Mouse (Mus musculus) lung, embryonic 14.5 days (tissue): ENCODE measurements at regions not wholly inside any gene's neighbourhood (a gene's known extent, or its start where the extent isn't known, plus 50 kb on each side); places are given as distances from the start of the nearest gene placed in this dataset.

Experiments
- ATAC-seq: fragments of 200-750 bp; cut with Nextera tagmentation; 2 replicates; pipeline ENCODE4 v1.8.0; 2017; ENCODE audit warnings: mild to moderate bottlenecking, moderate TSS enrichment, moderate library complexity; ENCODE audit not compliant: insufficient read depth
- DNase-seq: peaks from one replicate; pipeline ENCODE4 v3.0.0-alpha.2; 2015
- H3K27ac ChIP-seq: fragments of 300-500 bp; sonication (generic); 2 replicates; pipeline ENCODE4 v1.5.1; 2014; ENCODE audit warnings: low read depth, mild to moderate bottlenecking, moderate library complexity
- H3K27me3 ChIP-seq: fragments of 300-500 bp; sonication (generic); 2 replicates; pipeline ENCODE4 v1.6.1; 2014; ENCODE audit warnings: low read length, control low read depth; ENCODE audit not compliant: insufficient read depth
- H3K36me3 ChIP-seq: fragments of 300-500 bp; sonication (generic); 2 replicates; pipeline ENCODE4 v1.6.1; 2014; ENCODE audit warnings: control low read depth; ENCODE audit not compliant: insufficient read depth
- H3K4me1 ChIP-seq: fragments of 300-500 bp; sonication (generic); 2 replicates; pipeline ENCODE4 v1.6.1; 2014; ENCODE audit warnings: antibody characterized with exemption, control low read depth; ENCODE audit not compliant: insufficient read depth
- H3K4me2 ChIP-seq: fragments of 300-500 bp; sonication (generic); 2 replicates; pipeline ENCODE4 v1.6.1; 2014; ENCODE audit warnings: mild to moderate bottlenecking
- H3K4me3 ChIP-seq: fragments of 300-500 bp; sonication (generic); 2 replicates; pipeline ENCODE4 v1.5.1; 2014; ENCODE audit warnings: low read depth, low read length
- H3K9ac ChIP-seq: fragments of 300-500 bp; sonication (generic); 2 replicates; pipeline ENCODE4 v1.6.1; 2014
- H3K9me3 ChIP-seq: fragments of 300-500 bp; sonication (generic); 2 replicates; pipeline ENCODE4 v1.6.1; 2016; ENCODE audit warnings: low read depth, low read length, control low read depth
- CTCF ChIP-seq: IDR thresholded peaks from 2 replicates; pipeline ENCODE4 v1.5.1; 2016; ENCODE audit warnings: antibody characterized with exemption, low read depth
- WGBS: fragments of 180-500 bp; shearing (Covaris S2); extraction: QIAGEN DNeasy Blood & Tissue Kit; methylation state at CpG from one replicate; pipeline ENCODE4 v1.1.7; 2014; 5-methylcytosine and 5-hydroxymethylcytosine counted together

DNA sequence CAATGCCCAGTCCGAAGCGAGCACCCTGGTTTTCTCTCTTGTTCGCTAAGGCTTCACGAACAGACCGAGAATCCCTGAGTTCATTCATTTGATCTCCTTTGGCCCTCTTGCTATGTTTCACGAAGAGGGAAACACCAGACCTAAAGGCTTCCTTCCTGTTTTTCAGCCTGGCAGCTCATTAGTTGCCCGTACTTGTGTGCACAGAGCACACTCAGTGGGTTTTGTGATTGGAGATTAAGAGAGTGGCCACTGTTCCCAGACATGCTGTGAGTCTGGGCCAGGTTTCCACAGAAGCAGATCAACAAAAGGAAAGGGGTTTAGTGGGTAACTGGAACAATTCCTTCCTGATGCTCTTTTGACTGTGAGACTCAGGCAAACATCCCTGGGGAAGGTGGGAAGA is 331.5 kb upstream of the Kazn start:
- Histone ChIP-seq H3K4me3 (no peak overlapping the region), H3K4me1 (no peaks in the 10 kb centered on the region), H3K27me3 (no peaks in the 10 kb centered on the region), H3K9ac (no peak overlapping the region), H3K4me2 (no peak overlapping the region), H3K36me3 (no peaks in the 10 kb centered on the region), H3K9me3 (no peaks in the 10 kb centered on the region), H3K27ac (no peak overlapping the region)
- DNase-seq = no peak
- no peak for TF ChIP-seq CTCF
- 72% methylated on average over 7 of the region's 7 CpGs for WGBS
- no peak for ATAC-seq

DNA sequence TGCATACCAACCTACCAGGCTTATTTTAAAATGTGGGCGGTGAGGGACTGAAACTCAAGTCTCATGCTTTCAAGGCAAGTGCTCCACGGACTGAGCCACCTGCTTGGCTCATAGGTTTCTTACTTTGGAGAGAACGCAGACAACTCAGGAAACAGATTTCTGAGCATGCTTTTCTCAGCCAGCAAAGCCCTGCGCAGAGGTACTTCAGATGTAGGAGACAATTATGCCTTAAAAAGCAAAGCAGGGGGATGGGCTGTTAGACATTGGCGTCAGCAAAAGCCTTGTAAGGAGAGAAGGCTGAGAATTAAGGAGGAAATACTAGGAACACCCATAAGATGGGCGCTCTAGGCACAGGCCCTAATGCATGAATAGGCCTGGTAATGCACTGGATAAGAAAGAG is 329.4 kb upstream of the Kazn start:
- no peak for TF ChIP-seq CTCF
- Histone ChIP-seq H3K4me2 (no peak overlapping the region), H3K36me3 (no peaks in the 10 kb centered on the region), H3K27ac (no peak overlapping the region), H3K4me3 (no peak overlapping the region), H3K27me3 (no peaks in the 10 kb centered on the region), H3K9ac (no peak overlapping the region), H3K9me3 (no peaks in the 10 kb centered on the region), H3K4me1 (no peaks in the 10 kb centered on the region)
- no peak for DNase-seq
- WGBS = 75% methylated on average over 6 of the region's 6 CpGs
- ATAC-seq = no peak

DNA sequence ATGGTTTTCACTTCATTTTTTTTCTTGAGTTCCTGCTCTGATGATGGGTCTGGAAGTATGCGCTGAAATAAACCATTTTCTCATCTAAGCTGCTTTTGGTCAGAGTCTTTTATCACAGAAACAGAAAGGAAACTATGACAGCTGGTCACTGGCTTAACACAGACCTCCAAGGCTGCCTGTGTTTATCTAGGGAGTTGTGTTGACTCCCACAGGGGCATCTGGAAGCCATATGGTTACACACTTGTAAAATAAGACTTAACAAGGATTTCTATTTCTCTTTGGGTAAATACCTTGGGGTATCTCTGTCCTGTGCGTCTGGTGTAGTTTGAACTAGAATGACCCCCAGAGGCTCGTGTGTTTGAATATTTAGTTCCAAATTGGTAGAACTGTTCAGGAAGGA is 315.5 kb upstream of the Kazn start:
- Histone ChIP-seq H3K4me2 (no peak overlapping the region), H3K4me3 (no peak overlapping the region), H3K27me3 (no peaks in the 10 kb centered on the region), H3K27ac (no peak overlapping the region), H3K9me3 (no peaks in the 10 kb centered on the region), H3K36me3 (no peaks in the 10 kb centered on the region), H3K4me1 (no peaks in the 10 kb centered on the region), H3K9ac (no peak overlapping the region)
- peak; percentile 22 for DNase-seq
- WGBS = 35% methylated on average over 3 of the region's 3 CpGs
- peak; percentile 60; the same call in 1 of the 2 replicates for ATAC-seq
- TF ChIP-seq CTCF = no peak

DNA sequence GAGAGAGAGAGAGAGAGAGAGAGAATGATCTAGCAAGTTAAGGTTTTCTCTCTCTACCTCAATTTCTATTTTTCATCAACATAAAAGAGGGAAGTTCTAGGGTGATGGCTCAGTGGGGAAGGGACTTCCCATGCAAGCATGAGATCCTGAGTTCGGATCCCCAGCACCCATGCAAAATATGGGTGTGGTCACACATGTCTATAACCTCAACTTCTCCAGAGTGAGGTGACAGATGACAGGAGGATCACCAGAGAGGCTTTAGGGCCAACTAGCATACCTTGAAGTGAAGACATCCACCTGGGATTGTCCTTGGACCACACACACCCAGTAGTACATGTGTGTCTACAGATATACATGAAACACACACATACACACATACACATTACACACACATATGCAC is 306.7 kb upstream of the Kazn start:
- Histone ChIP-seq H3K4me3 (no peak overlapping the region), H3K27me3 (no peaks in the 10 kb centered on the region), H3K4me2 (no peak overlapping the region), H3K36me3 (no peaks in the 10 kb centered on the region), H3K27ac (no peak overlapping the region), H3K9ac (no peak overlapping the region), H3K4me1 (no peaks in the 10 kb centered on the region), H3K9me3 (no peaks in the 10 kb centered on the region)
- ATAC-seq (no peak), DNase-seq (no peak)
- no peak for TF ChIP-seq CTCF
- WGBS = 71% methylated on average over 1 of the region's 1 CpGs

DNA sequence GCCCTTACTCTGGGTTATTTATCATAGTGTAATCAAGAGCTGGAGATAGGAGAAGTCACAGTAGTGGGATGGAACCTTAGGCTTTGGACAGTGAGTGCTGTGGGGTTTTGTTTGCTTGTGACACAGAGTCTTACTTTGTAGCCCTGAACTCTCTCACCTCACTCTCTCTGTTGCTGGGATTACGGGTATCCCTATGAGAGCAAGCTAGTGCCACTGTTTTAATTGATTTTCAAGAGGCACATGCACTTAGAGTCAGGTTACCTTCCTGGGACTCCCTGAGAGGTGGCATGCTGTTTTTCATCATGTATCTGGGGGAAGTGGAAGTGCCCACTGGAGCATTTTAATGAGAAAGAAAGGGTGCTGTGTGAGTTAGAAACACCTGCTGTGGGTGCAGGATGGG is 306.0 kb upstream of the Kazn start:
- Histone ChIP-seq H3K9me3 (no peaks in the 10 kb centered on the region), H3K36me3 (no peaks in the 10 kb centered on the region), H3K4me2 (no peak overlapping the region), H3K27ac (no peak overlapping the region), H3K27me3 (no peaks in the 10 kb centered on the region), H3K4me1 (no peaks in the 10 kb centered on the region), H3K9ac (no peak overlapping the region), H3K4me3 (no peak overlapping the region)
- no peak for DNase-seq
- no peak for ATAC-seq
- TF ChIP-seq CTCF = no peak
- 50% methylated on average over 1 of the region's 1 CpGs for WGBS

DNA sequence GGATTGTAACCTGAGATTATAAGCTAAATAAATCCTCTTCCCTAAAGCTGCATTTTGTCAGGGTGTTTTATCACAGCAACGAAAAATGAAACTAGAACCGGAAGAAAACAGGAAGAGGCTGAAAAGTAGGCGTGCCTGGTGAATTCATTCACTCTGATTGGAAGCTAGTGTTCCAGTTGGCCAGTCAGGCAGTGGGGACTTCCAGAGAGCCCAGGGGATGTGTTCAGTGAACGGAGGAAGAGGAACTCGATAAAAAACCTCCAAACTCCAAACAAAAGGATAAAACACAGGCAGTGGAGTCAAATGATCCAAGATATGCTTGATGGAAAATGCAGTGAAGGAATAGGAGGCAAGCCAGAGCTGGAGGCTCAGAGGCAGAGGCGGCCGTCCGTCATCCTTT is 305.5 kb upstream of the Kazn start:
- H3K4me3 ChIP-seq = no peak overlapping the region
- no peaks in the 10 kb centered on the region for H3K4me1 ChIP-seq
- peak; percentile 11 for DNase-seq
- ATAC-seq = no peak
- no peak overlapping the region for H3K27ac ChIP-seq
- 68% methylated on average over 8 of the region's 8 CpGs for WGBS
- no peaks in the 10 kb centered on the region for H3K36me3 ChIP-seq
- no peaks in the 10 kb centered on the region for H3K27me3 ChIP-seq
- H3K9ac ChIP-seq = no peak overlapping the region
- H3K9me3 ChIP-seq = no peaks in the 10 kb centered on the region
- no peak for TF ChIP-seq CTCF
- H3K4me2 ChIP-seq = no peak overlapping the region

DNA sequence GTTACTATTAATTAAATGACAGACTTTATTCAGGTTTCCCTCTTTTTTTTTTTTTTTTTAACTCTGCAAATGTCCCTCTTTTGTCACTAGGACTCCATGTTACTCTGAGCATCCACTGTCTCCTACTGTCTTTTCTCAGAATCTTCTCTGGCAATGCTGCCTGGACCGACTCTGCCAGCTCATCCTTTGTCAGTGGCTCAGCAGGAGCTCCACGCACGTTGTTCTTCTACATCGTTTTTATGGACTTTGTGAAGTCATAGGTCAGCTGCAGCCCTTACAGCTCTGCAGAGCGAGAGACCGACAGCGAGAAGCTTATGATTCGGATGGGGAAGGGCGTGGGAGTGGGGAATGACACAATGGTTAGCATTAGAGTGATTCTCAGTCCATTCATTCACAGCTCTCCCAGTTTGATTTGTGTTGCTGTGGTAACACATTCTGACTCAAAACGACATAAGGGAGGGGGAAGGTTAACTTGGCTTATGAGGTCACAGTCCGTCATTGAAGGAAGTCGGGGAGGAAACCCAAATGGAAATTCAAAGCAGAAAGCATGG is 300.1 kb upstream of the Kazn start:
- DNase-seq (no peak), ATAC-seq (no peak)
- Histone ChIP-seq H3K36me3 (no peaks in the 10 kb centered on the region), H3K9me3 (no peaks in the 10 kb centered on the region), H3K27ac (no peak overlapping the region), H3K4me1 (no peaks in the 10 kb centered on the region), H3K9ac (no peak overlapping the region), H3K4me3 (no peak overlapping the region), H3K4me2 (no peak overlapping the region), H3K27me3 (no peaks in the 10 kb centered on the region)
- no peak for TF ChIP-seq CTCF
- 56% methylated on average over 12 of the region's 12 CpGs for WGBS

DNA sequence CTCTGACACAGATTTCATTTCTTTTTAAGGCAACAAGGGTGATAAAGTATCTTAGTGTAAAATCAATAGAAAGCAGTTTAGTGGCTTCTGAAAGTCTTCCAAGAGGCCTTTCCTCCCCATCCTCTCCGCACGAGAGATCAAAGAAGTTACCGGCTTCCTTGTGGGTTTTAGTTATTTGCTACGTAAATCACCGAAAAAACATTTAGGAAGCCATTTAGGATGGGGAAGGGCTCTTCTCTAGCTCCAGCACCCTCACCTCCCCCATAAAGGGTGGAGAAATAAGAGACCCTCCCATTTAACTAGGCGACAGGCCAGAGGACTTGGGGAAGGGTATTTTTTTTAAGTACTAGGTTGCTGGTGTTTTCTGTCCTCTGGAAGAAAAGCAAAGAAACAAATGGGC is 287.9 kb upstream of the Kazn start:
- no peak for ATAC-seq
- Histone ChIP-seq H3K9me3 (no peaks in the 10 kb centered on the region), H3K4me1 (no peaks in the 10 kb centered on the region), H3K27ac (no peak overlapping the region), H3K36me3 (no peaks in the 10 kb centered on the region), H3K9ac (no peak overlapping the region), H3K27me3 (no peaks in the 10 kb centered on the region), H3K4me3 (no peak overlapping the region), H3K4me2 (no peak overlapping the region)
- no peak for TF ChIP-seq CTCF
- DNase-seq = no peak
- WGBS = 41% methylated on average over 6 of the region's 6 CpGs
